Mouse (Mus musculus) kidney, postnatal 4 days (tissue): Measurements from ENCODE around the gene Tnfsf13.
A peak's percentile ranks its signal among the peaks of the same experiment; 100 is the strongest.
"Not testable (repeated sequence)": the region's sequence is repeated elsewhere in the genome, so short reads cannot be mapped to it uniquely, and the experiment has no call there.

ENCODE experiments used
- DNase-seq, 2 experiments: peaks; one replicate each; pipeline ENCODE4 v3.0.0; 2021; ENCODE audit warnings: mixed read lengths in 2 of 2

Gene Tnfsf13

GRCm38 (mm10) chr11:69703814-69704612 lies 18.4 kb upstream of the Tnfsf13 start:
- DNase-seq: no peak

GRCm38 (mm10) chr11:69703381-69703780 lies 17.8 kb upstream of the Tnfsf13 start:
- DNase-seq: not testable (repeated sequence)

- not testable (repeated sequence) for DNase-seq
Measured at GRCm38 (mm10) chr11:69702886-69703285, 17.3 kb upstream of the Tnfsf13 start.

- no peak for DNase-seq
Measured at GRCm38 (mm10) chr11:69699595-69699994, 14.0 kb upstream of the Tnfsf13 start.

GRCm38 (mm10) chr11:69698574-69698973 lies 13.0 kb upstream of the Tnfsf13 start:
- no peak for DNase-seq

- no peak for DNase-seq
Measured at GRCm38 (mm10) chr11:69697396-69697795, 11.8 kb upstream of the Tnfsf13 start.

GRCm38 (mm10) chr11:69695361-69696181 lies 10.0 kb upstream of the Tnfsf13 start, which contains the start of the genes Tnfsf12 and Tnfsfm13:
Gene Tnfsf12 (minus strand): TSS chr11:69695849.
Gene Tnfsfm13 (minus strand): TSS chr11:69696098.
- DNase-seq: peak; percentile 87 to 92

GRCm38 (mm10) chr11:69695046-69695360 lies 9.4 kb upstream of the Tnfsf13 start:
- no peak for DNase-seq

GRCm38 (mm10) chr11:69693421-69693965 lies 7.9 kb upstream of the Tnfsf13 start:
- DNase-seq: peak in 1 of 2 experiments; percentile 22

- DNase-seq: peak in 1 of 2 experiments; percentile 61
Measured at GRCm38 (mm10) chr11:69692863-69693262, 7.3 kb upstream of the Tnfsf13 start.

GRCm38 (mm10) chr11:69692196-69692811 lies 6.7 kb upstream of the Tnfsf13 start:
- DNase-seq: no peak

GRCm38 (mm10) chr11:69689891-69690290 lies 4.3 kb upstream of the Tnfsf13 start:
- DNase-seq: no peak

GRCm38 (mm10) chr11:69687061-69687460 lies 1.5 kb upstream of the Tnfsf13 start:
- DNase-seq: no peak

GRCm38 (mm10) chr11:69686377-69686776 lies 793 bp upstream of the Tnfsf13 start:
- DNase-seq: peak; percentile 83 to 87

- no peak for DNase-seq
Measured at GRCm38 (mm10) chr11:69684936-69685335, 648 bp downstream of the Tnfsf13 start.

GRCm38 (mm10) chr11:69684128-69684745 lies 1.3 kb downstream of the Tnfsf13 start:
- no peak for DNase-seq

GRCm38 (mm10) chr11:69683576-69683975 lies 2.0 kb downstream of the Tnfsf13 start:
- no peak for DNase-seq

GRCm38 (mm10) chr11:69682840-69683533 lies 2.6 kb downstream of the Tnfsf13 start:
- peak; percentile 95 for DNase-seq

- no peak for DNase-seq
Measured at GRCm38 (mm10) chr11:69682209-69682839, 3.3 kb downstream of the Tnfsf13 start.

GRCm38 (mm10) chr11:69681314-69682208 lies 4.0 kb downstream of the Tnfsf13 start, which contains the start of gene Senp3:
Gene Senp3 (minus strand): TSS chr11:69682084.
- peak; percentile 98 to 99 for DNase-seq
